Mouse (Mus musculus) spleen, adult 18-20 months (tissue): ENCODE measurements at regions not wholly inside any gene's neighbourhood (a gene's known extent, or its start where the extent isn't known, plus 50 kb on each side); places are given as distances from the start of the nearest gene placed in this dataset.

Source experiments
- DNase-seq, 2 experiments: peaks; one replicate each; pipeline ENCODE4 v3.0.0; 2022; ENCODE audit warnings: mixed read lengths in 2 of 2

DNA sequence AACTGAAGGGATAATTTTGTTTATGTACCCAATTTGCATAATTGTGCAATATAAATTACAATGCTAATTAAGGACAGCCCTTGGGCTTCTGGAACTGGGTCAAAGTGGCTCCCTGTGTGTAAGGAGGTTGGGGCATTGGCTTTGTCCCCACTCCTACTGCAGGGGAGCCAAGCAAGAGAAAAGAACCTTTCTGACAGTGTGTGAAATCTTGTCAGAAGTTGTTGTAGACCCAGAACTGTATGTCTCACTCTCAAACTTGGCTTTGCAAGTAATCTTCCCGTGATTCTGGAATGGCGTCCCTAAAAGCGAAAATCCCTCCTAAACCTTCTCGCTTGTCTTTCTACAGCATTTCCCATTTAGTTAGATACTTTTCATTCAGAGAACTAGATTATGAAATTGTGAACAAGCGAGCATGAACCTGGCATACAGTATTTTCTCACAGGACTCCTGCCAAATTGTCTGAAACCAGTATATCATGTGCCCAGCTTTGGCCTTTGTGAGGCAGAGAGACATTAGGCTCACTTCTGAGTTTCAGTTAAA lies 83.8 kb upstream of the Gm11146 start:
- no peak for DNase-seq

DNA sequence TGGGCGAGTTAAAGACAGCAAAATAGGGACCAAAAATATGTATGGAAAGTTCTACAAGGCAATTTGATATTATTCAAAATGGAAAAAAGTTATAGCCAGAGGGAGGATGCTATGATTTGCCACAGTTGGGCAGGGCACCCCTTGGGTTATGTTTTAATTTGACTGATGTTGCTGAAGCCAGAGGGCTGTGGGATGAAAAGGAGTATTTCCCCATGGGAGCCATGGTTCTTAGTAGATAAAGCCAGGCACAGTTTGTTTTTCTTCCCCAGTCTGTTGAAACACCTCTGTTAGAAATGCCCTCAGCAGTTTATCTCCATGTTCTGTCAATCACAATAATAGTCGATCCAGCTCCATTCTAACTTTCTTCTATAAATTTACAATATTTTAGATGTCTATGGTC lies 82.6 kb upstream of the Gm11146 start:
- DNase-seq, result no peak

DNA sequence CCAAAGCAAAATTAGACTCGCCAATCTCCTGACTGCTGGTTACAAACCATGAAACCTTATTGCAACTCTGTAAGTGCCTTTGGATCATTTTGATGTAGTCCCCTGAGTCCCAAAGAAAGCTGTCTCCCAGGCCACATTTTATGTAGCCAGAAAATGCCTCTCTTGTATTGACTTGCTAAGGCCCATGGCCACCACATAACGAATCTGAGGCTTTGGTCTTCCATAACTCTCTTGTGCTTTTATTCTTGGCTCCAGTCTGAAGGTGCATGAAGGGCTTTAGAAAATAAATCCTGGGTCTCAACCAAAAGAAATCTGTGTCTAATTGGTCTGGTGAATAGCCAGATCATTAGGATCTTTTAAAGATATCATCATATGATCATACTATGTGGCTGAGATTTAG lies 77.3 kb upstream of the Gm11146 start:
- no peak for DNase-seq

DNA sequence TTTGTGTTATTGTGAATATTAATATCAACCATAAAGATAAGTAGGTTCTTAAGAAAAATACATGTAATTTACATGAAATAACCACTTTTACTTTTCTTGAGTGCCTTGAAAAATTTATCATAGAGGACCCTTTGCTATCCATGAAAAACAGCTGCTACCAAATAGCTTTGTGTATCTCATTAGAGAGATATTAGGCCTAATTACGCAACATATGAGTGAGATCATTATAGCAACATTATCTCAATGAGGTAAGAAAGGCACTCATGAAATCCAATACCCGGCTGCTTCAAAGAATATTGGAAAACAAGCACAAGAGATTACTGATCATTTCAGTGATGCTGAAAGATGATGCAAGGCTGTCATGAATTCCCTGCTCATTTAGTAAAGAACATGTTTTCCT lies 74.9 kb upstream of the Gm11146 start:
- no peak for DNase-seq

DNA sequence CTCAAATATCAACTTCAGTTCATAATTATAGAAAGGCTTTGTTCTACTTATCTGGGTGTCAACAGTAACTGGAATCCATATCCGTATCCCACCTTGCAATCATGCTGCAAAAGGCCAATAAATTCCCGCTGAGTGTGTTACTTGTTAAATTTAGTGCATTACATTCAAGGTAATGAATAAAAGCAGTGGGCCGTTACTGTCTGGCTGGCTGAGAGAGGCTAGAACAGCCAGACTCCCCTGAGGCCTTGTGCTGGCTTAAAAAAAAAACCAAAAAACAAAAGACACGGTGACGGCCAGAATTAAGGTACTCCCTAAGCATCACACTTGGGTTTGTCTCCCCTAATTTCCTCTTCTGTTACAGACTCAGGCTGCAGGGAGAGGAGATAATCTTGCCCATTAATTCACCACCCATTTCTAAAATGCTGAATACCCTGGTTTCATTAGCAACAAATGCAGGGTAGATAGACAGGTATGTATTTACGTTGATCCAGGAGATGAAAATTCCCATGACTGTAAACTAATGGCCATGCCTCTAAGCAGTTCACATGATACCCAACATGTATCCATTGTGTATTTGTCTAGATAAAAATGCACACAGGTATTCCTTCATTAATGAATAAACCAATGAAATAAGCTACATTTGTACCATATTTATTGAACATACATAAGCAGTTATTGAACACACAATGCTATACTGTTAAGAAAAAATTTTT lies 74.1 kb upstream of the Gm11146 start:
- no peak for DNase-seq

DNA sequence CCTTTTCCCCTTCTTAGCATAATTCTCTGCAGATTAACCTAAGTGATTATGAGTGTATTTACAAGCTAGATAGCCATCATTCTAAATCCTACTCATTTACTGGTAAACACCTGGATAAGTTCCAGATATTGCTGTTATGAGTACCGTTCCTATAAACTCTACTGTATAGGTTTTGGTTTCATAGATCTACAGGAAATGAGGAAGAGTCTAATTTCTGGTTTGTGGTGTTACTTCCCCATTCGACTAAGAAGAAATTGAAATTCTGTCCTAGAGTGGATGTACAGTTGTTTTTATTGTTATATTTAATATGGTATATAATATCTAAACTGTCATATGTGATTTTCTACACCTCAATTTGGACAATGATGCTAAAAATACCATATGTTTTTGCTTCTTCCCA lies 69.4 kb upstream of the Gm11146 start:
- no peak for DNase-seq

DNA sequence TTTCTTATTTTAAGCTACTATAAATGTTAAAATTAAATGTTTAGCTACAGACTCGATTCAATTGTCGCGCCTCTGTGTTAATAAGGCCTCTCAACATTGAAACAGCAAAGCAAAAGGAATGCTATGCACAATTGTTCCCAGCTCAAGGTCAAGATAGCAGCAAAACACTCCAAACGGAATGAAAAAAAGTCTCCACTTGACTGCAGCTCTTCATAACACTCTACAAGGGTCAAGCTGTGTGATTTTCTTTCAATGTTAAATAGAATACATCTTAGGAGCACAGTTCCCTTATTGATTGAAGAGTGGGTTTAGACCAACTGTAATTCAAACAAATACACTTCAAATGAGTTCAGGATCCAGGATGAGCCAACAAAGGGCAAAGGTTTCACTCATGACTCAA lies 63.9 kb upstream of the Gm11146 start:
- DNase-seq, result no peak

DNA sequence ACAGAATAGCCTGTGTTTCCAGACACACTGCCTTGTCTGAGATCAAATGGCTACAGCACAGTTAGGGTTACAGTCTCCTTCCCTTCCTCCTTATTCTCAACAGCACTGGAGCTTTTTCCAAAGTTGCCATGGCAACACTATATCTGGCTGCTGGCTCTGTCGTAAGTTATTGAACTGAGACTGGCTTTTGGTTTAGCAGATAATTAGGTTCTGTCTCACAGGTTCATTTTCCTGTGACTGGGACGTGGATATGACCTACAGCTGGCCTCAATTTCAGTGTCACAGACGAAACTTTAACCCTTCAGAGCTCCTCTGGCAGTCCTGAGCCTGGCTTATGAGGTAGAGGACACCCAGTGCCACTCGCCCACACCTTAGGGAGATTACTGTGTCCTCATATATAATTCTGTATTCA lies 60.2 kb upstream of the Gm11146 start:
- DNase-seq, result no peak

DNA sequence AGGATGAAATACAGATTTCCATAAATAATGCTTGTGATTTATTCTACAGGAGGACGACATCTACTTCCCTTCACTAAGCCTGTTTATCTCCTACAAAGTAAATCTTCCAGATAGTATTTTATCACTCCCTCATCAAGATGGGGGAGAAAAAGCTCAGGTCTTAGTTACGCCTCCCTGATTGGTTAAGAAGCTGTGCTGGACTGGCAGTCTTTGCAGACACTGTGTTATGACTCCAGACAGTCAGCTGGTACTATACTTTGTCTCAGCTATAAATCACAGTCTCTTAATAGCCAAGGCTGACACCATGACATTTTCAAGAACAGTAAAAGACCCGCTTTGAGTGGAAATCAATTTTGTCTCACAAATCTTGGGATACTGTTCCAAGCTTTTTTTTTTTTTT lies 51.4 kb upstream of the Gm11146 start:
- no peak for DNase-seq
